Mouse (Mus musculus) embryonic fibroblast, embryonic 13.5 days (primary cell): ENCODE measurements around the gene Pde6d.

Source experiments
- CTCF ChIP-seq: IDR thresholded peaks from 2 replicates; pipeline ENCODE4 v1.5.1; 2011; ENCODE audit warnings: mild to moderate bottlenecking, control low read depth, low read length, moderate library complexity, borderline replicate concordance; ENCODE audit not compliant: insufficient read depth
- POLR2A ChIP-seq: IDR thresholded peaks from 2 replicates; pipeline ENCODE4 v1.6.1; 2011; ENCODE audit warnings: low read depth, mild to moderate bottlenecking, control low read depth, low read length, moderate library complexity

GRCm38 (mm10) chr1:86542584-86542983 lies 39.8 kb downstream of the Pde6d start:
- no peak for TF ChIP-seq CTCF
- no peak for TF ChIP-seq POLR2A
